Mouse (Mus musculus) adrenal gland, postnatal 10 days (tissue): Measurements from ENCODE around the gene Rasef. TPM values are rescaled to one million over a fixed set of nuclear protein-coding genes. Genes with fewer than 3 reads are reported as not detected.
"Not testable (repeated sequence)": the region's sequence is repeated elsewhere in the genome, so short reads cannot be mapped to it uniquely, and the experiment has no call there.

Experiments used
- DNase-seq: peaks from one replicate; pipeline ENCODE4 v3.0.0; 2021; ENCODE audit warnings: mixed read lengths
- long read RNA-seq, 2 experiments: library from polyadenylated mRNA; stranded (forward); transcript quantifications; one replicate each; pipeline ENCODE4 v2.0.0; 2021
- total RNA-seq, 2 experiments: library from RNA; stranded (reverse); gene quantifications; 2 replicates each; pipeline ENCODE4 v1.2.3; 2021

The Rasef gene
- total RNA-seq = under 1 TPM; 0.18 to 0.24 TPM
- long read RNA-seq, experiment 1 = 0 reads
- long read RNA-seq, experiment 2 = 0 reads

DNA sequence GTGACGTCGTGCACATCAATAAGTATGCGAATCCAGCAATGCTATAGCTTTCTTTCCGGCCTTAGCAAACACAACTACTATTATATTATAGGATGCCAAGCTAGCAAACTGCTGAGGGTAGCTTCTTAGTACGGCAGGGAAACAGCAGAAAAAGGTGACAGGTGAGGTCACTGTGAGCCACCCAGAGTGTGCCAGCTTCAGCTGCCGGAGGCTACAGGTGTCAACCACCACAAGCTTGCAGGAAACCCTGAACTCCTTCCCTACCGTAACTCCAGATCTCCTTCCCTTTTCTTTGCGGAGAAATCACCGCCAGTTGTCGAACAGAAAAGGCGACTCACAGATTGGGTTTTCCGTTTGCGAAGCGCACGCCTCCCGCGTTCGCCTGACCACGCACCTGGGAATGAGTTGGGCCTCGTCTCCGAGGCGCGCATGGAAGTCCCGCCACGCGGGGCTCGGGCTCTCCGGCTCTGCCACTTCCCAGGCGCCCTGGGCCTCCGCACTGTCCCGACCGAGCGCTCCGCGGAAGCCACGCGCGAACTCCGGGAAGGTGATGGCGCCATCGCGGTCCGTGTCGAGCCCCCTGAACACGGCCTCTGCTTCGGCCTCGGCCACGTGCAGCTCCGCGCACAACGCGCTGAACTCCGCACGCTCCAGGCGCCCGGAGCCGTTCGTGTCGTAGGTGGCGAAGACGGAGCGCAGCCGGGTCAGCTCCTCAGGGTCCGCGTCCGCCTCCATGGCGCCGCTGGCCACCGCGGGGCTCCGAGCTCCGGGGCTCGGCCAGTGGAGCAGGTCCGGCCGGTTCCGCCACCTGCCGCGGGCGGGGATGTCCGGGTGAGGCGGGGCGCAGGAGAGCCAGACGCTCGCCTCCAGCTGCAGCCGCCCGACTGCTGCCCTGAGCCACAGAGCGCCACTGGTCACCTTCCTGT lies at the start of gene Rasef:
Rasef (minus strand) TSS at position 735 of the 926 bp plus-strand sequence.
- DNase-seq = peak; percentile 24

DNA sequence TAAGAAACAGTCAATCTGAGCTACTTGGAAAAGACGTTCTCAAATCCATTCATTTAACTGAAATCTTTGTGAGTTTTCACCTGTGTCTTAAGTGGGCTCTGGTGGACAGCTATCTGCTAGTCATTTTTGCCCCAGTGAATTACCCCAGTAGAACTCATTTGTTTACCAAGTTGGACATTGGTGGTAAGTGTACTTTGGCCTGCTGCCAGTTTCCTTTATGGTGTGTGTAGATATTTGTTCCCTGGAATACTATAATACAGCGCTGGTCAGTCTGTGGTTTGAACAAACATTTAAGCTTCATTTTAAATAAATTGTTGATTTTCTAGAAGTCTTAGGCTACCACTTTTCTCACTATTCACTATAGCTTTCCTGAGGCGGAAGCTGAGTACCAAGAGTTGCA lies 35.8 kb upstream of the Rasef start:
- DNase-seq = no peak

DNA sequence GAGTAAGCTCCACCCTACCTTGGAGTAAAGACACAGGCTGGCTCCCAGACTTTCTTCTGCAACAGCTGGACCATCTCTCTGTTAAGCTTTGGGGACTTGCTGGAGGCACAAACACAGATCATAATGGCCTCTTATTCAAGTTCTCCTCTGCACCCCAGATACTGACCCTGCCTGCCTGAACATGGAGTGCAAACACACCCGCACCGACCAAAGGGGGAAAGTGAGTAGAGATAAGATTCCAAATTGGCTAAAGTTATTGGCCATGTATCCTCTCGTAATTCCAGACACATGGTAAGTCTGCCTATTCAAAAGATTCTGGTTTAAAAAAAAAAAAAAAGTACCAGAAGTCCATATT lies 369 bp upstream of the Rasef start:
- DNase-seq = no peak

DNA sequence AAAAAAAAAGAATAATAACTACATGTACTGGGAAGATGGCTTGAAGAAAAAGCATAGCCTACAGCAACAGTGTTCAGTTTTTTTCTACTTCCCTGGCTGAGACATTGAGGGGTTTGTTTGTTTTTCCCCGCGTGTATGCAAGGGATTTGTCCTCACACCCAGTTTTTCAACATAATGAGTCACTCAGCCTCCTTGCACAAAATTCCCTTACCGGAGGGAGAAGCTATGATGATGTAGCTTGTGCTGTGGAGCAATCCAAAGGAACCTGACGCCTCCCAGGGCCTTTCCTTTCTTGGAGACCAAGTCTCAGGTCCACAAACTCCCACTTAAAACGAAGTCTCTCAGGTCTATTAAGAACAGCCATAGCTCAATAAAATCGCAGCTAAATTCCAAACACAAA lies 1.3 kb downstream of the Rasef start:
- DNase-seq = no peak

DNA sequence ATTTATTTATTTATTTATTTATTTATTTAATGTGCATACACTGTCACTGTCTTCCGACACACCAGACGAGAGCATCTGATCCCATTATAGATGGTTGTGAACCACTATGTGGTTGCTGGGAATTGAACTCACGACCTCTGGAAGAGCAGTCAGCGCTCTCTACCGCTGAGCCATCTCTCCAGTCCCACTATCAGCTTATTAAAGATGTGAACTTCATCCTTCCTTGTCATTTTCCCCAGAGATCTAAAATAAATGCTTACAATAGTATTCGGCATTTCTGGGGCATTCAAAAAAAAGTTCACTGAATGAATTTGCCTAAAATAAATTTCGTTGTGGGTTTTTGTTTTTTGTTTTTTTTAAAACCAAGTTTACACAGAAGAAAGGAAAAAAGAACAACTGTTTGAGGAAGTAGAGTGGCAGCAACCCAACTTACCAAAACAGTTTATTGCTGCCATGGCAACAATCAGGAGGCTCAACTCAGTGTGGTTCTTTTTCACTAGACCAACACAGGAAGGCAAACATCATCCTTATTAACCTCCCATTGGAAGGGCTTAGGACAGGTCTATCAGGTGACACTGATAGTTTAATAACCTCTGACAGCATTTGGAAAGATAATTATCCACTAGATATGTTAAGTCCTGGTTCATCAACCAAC lies 2.6 kb downstream of the Rasef start:
- DNase-seq = no peak

DNA sequence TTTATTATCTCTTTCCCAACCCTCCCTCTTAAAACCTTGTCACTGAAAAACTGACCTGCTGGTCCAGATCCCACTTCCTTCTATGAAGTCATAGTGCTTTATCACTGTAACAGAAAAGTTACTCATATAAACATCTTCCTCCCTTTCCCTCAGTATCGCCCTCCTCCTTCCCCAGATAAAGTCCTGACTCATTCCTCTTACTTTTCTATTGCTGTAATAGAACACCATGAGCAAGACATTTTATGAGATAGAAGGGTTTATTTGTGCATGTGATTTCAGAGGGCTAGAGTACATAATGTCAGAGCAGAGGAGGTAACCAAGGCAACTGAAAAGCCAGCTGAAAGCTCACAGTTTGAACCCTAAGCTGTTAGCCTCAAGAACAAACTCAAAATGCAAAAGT lies 6.6 kb downstream of the Rasef start:
- no peak for DNase-seq

DNA sequence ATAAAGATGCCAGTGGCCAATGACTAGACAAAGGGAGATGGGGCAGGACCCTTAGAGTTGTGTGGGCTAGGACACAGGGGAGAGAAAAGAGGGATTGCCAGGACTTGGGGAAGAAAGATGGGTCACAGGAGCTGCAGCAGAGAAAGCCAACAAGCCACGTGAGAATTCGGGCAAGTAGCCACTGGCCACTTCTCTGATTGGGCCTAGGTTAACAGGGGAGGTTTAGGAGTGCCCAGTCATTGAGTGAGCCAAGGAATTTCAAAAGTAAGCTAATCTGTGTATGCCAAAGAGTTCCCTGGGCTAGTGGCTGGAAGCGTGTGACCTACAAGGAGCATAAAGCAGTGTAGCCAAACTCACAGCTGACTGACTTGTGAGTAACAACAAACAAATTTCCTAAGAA lies 9.7 kb downstream of the Rasef start:
- peak; percentile 34 for DNase-seq

DNA sequence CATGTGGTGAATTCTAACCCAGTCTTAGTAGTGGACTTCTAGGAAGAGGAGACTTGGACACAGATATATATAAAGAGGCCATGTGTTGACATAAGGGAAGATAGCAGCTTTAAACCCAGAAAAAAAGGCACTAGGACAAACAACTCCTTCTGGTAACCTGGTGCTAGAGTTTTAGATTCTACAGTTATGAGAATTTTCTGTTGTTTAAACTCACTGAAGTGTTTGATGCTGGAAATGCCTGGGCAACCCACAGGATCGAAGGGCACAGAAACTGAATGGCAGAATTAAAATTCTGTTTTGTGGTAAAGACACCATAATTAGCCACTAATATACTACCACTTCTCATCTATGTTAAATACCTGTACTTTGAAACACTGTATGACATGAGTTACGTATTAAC lies 15.5 kb downstream of the Rasef start:
- DNase-seq = no peak

DNA sequence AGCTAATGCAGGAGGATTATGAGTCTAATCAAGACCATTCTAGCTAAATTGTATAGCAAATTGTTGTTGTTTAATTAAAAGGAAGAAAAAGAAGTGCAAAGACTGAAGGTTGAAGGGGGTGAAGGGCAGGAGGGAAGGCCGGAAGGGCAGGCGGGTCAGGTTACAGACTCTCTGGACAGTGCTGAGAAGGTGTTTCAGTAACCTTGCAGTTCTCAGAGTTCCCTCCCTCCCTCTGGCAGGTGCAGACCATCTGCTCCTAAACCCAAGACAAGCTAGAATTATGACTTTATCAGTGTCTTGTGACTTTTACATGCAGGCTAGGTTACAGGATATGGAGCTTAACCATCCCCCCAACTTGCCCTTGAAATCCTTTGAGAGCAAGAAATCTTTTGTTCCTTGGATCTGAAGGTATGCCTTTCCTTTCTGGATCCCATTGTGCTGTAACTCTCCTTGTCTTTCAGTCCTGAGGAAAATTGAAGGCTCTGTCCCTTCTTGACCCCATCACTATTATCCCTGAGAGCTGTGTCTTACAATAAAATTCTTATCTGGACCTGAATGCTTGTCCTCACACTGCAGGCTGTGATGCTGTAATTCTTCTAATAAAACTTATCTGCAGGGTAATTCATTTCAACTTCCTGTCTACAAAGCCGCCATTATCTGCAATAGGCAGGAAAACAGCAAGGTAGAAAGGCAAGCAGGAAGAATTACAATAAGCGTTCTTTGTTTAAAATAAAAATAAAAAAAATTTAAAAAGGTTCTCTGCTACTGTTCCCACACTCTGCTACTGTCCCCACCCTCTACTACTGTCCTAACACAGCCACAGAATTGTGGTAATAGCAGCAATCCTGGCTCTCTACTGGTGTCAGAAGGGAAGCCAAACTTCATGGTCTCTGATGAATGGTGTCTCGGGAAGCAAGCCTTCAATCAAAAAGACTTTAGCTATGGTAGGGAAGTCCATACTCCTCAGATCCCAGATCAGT lies 16.7 kb downstream of the Rasef start:
- DNase-seq = no peak

DNA sequence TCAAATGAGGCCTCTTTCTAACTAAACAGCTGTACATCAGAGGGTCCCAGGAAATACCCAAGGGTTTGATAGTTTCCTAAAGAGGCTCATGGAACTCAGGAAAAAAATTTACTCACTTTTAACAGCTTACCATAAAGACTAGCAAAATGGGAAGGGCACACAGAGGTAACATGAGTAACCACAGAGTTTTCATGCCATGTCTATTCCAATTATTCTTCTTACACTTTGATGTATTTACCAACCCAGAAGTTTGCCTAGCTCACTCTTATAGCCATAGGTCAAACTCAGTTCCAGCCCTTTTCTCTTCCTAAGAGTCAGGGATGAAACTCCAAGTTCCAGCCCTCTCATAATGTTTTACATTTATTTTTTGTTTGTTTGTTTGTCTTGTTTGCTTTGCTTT lies 18.8 kb downstream of the Rasef start:
- no peak for DNase-seq

DNA sequence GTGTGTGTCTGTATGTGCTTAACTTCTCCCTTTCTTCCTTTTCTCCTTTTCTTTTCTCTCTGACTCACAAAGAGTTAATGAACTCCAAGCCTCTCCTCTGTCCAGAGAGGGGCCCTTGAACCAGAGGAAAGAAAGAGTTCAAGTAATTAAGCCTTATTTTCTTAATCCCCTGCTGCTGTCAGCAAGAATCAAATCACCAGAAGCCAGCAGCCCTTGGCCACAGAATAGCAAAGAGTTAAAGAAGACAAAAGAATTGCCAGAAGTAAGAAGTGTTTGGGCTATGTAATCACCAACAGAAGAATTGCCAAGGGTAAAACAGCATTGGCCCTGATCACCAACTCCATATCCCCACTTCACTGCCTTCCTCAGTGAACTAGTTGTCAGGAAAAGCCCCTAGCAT lies 20.2 kb downstream of the Rasef start:
- no peak for DNase-seq

DNA sequence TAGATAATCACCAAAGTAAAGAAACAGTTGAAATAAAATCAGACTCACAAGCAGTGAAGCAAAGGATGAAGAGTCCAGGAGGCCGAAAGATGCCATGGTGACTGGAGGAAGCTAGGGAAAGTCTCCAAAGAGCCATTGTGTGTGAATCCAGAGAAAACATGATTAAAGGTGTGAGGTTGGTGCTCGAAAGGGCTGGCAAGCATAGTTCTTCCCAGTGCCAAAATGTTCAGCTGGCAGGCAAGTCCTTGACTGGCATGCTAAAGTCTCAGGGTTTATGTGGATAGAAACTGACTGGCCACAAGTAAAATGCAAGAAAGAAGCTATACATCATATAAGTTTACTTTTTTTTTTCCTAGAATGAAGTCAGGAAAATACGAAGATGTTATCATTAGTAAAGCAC lies 22.6 kb downstream of the Rasef start:
- DNase-seq = peak; percentile 4

DNA sequence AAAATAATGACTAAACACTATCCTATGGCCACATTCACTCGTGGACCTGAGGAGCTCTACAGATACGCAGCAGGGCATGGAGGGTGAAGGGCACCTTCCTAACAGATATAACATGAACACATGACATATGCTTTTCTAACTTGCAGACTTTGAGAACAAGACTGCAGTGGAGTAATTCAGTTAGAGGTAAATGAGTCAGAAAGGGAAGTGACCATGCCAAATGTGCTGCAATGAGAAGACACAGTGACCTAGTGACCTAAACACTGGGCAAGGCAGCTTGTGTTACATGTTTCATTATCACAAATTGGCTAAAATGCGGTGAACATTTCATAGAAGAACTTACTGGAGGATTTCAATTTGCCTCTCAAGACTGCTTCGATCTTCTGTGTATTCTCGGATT lies 42.6 kb downstream of the Rasef start:
- peak; percentile 6 for DNase-seq

DNA sequence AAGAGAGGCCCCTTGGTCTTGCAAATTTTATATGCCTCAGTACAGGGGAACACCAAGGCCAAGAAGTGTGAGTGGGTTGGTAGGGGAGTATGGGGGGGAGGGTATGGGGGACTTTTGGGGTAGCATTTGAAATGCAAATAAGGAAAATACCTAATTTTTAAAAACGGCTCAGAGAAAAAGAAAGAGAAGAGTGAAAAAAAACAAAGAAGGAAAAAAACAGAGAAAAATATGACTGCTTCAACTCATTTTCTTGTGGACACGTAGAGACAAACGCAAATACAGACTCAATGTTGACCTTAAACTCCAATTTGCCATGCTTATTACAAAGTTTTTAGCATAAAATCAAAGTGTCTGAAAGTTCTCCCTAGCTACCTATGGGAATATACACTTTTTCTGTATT lies 51.4 kb downstream of the Rasef start:
- DNase-seq = no peak

DNA sequence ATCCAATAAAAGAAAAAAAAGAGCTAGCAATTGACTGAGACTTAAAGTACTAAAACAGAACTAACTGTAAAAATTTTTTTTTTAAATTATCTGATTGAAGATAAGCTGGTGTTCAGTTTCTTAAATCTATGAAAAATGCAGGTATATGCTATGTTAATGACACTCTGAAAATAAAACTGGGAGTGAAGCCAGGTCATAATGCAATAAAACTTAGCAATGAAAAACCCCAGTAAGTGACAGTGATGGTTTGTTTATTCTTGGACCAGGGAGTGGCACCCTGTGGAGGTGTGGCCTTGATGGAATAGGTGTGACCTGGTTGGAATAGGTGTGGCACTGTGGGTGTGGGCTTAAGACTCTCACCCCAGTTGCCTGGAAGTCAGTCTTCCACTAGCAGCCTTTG lies 71.0 kb downstream of the Rasef start:
- DNase-seq = no peak

DNA sequence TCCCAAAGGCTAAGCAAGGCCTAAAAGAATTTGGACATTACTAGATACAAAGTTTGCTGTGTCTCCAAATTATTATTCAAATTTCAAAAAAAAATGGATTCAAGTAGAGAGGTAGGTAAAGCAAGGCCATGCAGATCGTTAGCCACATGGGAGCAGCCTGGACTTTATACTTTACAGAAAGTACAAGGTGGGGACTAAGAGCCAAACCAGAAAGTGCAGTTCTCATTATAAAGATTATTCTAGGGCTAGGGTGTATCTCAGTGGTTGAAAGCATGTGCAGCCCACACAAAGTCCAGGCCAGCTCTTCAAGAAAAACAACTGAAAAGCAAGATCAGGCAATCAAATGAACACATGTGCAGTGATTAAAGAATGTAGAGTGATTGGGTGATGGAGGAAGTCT lies 72.0 kb downstream of the Rasef start:
- DNase-seq = no peak

DNA sequence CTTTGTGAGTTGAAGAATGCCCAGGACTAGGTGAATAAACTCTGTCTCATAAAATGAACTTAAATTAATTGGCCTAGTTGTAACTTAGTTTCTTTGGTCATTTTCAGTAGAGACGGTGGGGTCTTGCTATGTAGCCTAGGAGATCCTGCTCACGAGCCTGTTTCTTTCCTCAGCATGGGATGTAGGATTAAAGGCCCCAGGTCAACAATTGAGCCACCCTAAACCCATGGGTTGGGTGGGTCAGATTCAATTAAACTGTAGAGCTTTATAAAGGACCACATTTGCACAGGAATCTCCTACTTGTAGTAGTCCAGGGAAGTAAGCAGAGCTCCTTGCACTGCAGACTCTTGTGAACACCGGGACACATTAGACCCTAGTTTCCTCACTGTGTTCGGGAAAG lies 107.6 kb downstream of the Rasef start, which contains the start of gene Gm428:
Gm428 (plus strand) TSS at position 301 of the 400 bp plus-strand sequence.
- DNase-seq = not testable (repeated sequence)

DNA sequence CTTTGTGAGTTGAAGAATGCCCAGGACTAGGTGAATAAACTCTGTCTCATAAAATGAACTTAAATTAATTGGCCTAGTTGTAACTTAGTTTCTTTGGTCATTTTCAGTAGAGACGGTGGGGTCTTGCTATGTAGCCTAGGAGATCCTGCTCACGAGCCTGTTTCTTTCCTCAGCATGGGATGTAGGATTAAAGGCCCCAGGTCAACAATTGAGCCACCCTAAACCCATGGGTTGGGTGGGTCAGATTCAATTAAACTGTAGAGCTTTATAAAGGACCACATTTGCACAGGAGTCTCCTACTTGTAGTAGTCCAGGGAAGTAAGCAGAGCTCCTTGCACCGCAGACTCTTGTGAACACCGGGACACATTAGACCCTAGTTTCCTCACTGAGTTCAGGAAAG lies 122.7 kb downstream of the Rasef start, which contains the start of gene Gm11239:
Gm11239 (plus strand) TSS at position 301 of the 400 bp plus-strand sequence.
- DNase-seq = not testable (repeated sequence)
